Mouse (Mus musculus) C2C12 (cell line): ENCODE results near the gene Mesp2. TPM values are rescaled to one million over a fixed set of nuclear protein-coding genes. Genes with fewer than 3 reads are reported as not detected.

Experiments used
- H3K27me3 ChIP-seq: one replicate; pipeline ENCODE4 v1.6.1; 2011; ENCODE audit not compliant: control insufficient read depth, insufficient read depth, insufficient read length
- H3K36me3 ChIP-seq: one replicate; pipeline ENCODE4 v1.6.1; 2011; ENCODE audit not compliant: control insufficient read depth, insufficient read depth
- H3K4me3 ChIP-seq: one replicate; pipeline ENCODE4 v1.5.1; 2011; ENCODE audit warnings: mild to moderate bottlenecking, control low read depth; ENCODE audit not compliant: poor library complexity, insufficient read depth, severe bottlenecking
- H3K79me2 ChIP-seq: one replicate; pipeline ENCODE4 v1.6.1; 2011; ENCODE audit not compliant: control insufficient read depth, insufficient read depth
- H3K79me3 ChIP-seq: one replicate; pipeline ENCODE4 v1.6.1; 2011; ENCODE audit warnings: low read depth, control low read depth
- H3ac ChIP-seq: one replicate; pipeline ENCODE3; 2011; ENCODE audit warnings: low read depth; ENCODE audit not compliant: control insufficient read depth, insufficient read length
- CEBPB ChIP-seq: IDR thresholded peaks from one replicate; pipeline ENCODE4 v1.6.1; 2011; ENCODE audit warnings: low read depth, mild to moderate bottlenecking, control low read depth, moderate library complexity
- CTCF ChIP-seq: IDR thresholded peaks from one replicate; pipeline ENCODE4 v1.5.1; 2011; ENCODE audit not compliant: control insufficient read depth, insufficient read depth, insufficient read length
- FOSL1 ChIP-seq: IDR thresholded peaks from one replicate; pipeline ENCODE4 v1.8.0; 2011; ENCODE audit warnings: mild to moderate bottlenecking, low read length; ENCODE audit not compliant: poor library complexity, insufficient read depth, severe bottlenecking
- MAX ChIP-seq: IDR thresholded peaks from one replicate; pipeline ENCODE4 v1.6.1; 2011; ENCODE audit warnings: mild to moderate bottlenecking, control low read depth
- MYOD1 ChIP-seq: IDR thresholded peaks from one replicate; pipeline ENCODE4 v1.6.1; 2011; ENCODE audit warnings: low read depth; ENCODE audit not compliant: control insufficient read depth, insufficient read length
- MYOG ChIP-seq: IDR thresholded peaks from one replicate; pipeline ENCODE4 v1.6.1; 2011; ENCODE audit not compliant: control insufficient read depth, insufficient read length; ENCODE audit errors: extremely low read depth
- USF1 ChIP-seq: IDR thresholded peaks from one replicate; pipeline ENCODE4 v1.6.1; 2011; ENCODE audit warnings: low read depth, mild to moderate bottlenecking, control low read depth, moderate library complexity
- polyA plus RNA-seq: library from polyadenylated mRNA; unstranded; fragments of >200 nt; fragmentation: generic; extraction: Trizol; gene quantifications from one replicate; pipeline ENCODE4 v1.2.1, GENCODE M21; 2012; ENCODE audit warnings: missing spikeins

Mesp2 gene
- polyA plus RNA-seq, 1 experiment = 0.07 TPM

DNA sequence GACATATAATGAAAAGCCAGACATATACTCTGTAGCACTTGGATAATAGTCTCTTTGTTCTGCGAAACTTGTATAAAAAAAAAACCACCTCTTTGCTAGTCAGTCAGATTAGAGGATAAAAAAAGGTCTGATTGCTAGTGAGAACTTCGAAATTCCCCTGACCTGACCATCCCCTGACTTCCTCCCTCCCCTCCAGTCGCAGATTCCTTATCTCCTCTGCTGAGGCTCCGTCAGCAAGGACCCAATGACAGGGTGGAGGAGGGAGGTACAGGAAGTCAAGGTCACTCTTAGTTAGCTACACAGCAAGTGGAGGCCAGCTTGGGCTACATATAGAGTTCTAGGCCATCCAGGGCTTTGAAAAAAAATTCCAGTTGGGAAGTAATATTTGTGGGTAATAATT is 9.0 kb downstream of the Mesp2 start:
- Histone ChIP-seq H3K79me2 (no peaks in the 10 kb centered on the region), H3ac (no peak overlapping the region), H3K79me3 (no peaks in the 10 kb centered on the region), H3K27me3 (no peaks in the 10 kb centered on the region), H3K4me3 (no peak overlapping the region), H3K36me3 (peaks cover 4% of the 10 kb centered on the region)
- TF ChIP-seq MAX (no peak), MYOD1 (no peak), CTCF (no peak), CEBPB (no peak), USF1 (no peak), FOSL1 (no peak), MYOG (no peak)

DNA sequence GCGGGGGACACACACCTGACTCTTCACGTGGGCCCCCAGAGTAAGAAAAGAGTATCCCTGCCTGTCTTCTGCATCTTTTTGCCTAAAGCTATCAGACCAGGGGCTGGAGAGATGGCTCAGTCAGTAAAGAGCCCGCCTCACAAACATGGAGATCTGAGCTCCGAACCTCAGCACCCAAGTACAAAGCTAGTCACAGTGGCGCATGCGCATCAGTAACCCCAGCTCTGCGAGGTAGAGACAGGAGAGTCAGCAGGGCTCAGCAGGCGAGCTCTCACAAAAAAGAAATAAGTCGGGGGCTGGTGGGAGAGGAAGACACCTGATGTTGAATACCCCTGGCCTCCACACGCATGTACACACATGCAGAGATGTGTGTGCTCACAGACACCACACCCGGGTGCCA is 9.5 kb downstream of the Mesp2 start:
- no peaks in the 10 kb centered on the region for H3K27me3 ChIP-seq

DNA sequence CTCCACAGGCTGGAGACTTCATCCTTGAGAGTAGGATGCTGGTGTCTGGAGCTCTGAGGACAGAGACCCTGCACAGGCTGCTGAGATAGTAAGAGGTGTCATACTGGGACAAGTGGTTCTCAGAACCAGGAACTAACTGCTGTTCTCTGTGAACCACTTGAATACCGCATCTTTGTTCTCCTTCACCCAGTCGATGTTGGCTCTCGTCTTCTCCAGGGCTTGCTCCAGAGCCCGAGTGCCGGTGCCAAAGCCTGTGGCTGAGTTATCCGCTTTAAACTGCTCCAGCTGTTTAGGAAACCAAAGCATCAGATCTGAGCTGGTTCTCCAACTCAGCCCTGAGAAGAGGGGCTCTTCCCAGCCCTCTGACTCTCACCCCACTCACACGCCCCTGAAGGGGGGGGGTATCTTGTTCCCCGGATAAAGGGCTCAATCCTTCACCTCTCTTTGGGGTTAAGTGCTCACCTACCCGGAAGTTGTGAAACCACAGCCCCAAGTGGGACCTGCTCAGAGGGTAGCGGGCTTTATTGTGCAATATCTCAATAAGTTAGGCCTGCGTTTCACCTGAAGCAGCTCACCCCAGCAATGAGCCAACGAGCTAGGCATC is 11.7 kb downstream of the Mesp2 start:
- TF ChIP-seq FOSL1 (no peak), MAX (no peak), CTCF (no peak), MYOD1 (no peak), CEBPB (no peak), USF1 (no peak), MYOG (no peak)
- Histone ChIP-seq H3K36me3 (peaks cover 9% of the 10 kb centered on the region), H3K27me3 (no peaks in the 10 kb centered on the region), H3K4me3 (no peak overlapping the region), H3K79me2 (no peaks in the 10 kb centered on the region), H3K79me3 (no peaks in the 10 kb centered on the region), H3ac (no peak overlapping the region)

More for the DNA sequence above, 9.5 kb downstream of the Mesp2 start:
- no peak overlapping the region for H3K4me3 ChIP-seq
- no peak overlapping the region for H3ac ChIP-seq
- H3K79me3 ChIP-seq = no peaks in the 10 kb centered on the region
- no peak for TF ChIP-seq FOSL1
- no peak for TF ChIP-seq MYOD1
- no peak for TF ChIP-seq MYOG
- TF ChIP-seq MAX = no peak
- no peak for TF ChIP-seq CEBPB
- no peak for TF ChIP-seq CTCF
- no peak for TF ChIP-seq USF1
- H3K36me3 ChIP-seq = peaks cover 4% of the 10 kb centered on the region
- no peaks in the 10 kb centered on the region for H3K79me2 ChIP-seq

DNA sequence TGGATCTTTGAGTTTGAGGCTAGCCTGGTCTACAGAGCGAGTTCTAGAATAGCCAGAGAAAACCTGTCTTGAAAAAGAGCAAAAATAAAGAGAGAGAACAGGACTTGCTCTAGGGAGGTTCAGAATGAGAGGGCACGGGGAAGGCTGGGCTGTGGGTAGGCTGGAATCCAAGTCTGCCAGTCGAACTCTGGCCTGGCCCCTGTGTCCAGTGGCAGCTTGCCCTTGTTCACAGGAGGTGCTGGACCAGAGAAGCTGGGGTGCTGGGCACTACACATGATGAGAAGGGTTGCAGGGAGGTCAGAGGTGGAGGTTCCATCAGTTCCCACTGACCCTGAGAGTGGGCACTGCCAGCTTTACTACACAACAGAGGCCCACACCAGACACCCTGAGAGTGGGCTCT is 17.8 kb downstream of the Mesp2 start:
- H3K27me3 ChIP-seq = no peaks in the 10 kb centered on the region
- no peak overlapping the region for H3ac ChIP-seq
- peaks cover 9% of the 10 kb centered on the region for H3K36me3 ChIP-seq
- no peak overlapping the region for H3K4me3 ChIP-seq
- no peaks in the 10 kb centered on the region for H3K79me3 ChIP-seq
- TF ChIP-seq CEBPB (no peak), CTCF (no peak), USF1 (no peak), FOSL1 (no peak), MYOD1 (no peak), MAX (no peak), MYOG (no peak)
- no peaks in the 10 kb centered on the region for H3K79me2 ChIP-seq

DNA sequence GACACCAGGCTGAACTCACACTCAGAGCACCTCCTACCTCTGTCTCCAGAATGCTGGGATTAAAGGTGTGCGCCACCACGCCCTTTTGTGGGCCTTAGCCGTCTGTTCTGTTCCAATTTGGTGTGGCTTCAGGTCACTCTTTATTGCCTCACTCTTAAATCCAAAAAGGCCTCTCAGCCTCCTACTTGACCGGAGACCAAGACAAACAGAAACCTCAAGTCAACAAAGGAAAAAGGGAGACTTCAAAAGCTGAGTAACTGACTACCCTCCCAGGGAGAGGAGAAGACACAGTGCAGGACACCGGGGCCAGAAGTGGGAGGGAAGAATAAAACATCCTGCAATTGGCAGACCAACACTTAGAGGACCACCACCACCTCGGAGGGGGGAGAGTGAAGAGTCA is 20.6 kb downstream of the Mesp2 start:
- Histone ChIP-seq H3ac (no peak overlapping the region), H3K79me3 (no peaks in the 10 kb centered on the region), H3K4me3 (no peak overlapping the region), H3K36me3 (peaks cover 6% of the 10 kb centered on the region), H3K79me2 (no peaks in the 10 kb centered on the region), H3K27me3 (no peaks in the 10 kb centered on the region)
- TF ChIP-seq MYOG (no peak), MYOD1 (no peak), FOSL1 (no peak), CTCF (no peak), USF1 (no peak), CEBPB (no peak), MAX (no peak)

DNA sequence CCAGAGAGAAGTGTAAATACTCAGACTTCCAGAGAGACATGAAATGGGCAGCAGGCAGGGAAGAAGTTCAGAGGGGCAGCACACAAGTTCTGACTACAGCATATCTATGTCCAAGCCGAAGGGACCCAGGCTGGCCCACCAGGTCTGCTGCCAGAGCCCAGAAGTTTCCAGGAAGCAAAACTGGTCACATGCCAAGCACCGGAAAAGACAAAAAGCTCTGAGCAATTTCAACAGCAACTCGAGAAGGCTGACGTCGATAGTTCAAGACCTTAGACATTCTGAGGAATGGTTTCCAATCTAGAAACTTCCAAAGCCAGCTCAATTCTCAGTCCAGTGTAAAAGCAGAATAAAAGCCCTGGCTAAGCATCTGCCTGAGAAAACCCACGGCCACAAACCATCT is 21.1 kb downstream of the Mesp2 start:
- peaks cover 11% of the 10 kb centered on the region for H3K36me3 ChIP-seq
- TF ChIP-seq MYOD1 (no peak), USF1 (no peak), FOSL1 (no peak), MYOG (no peak), MAX (no peak), CEBPB (no peak), CTCF (no peak)
- H3ac ChIP-seq = no peak overlapping the region
- H3K79me3 ChIP-seq = no peaks in the 10 kb centered on the region
- no peaks in the 10 kb centered on the region for H3K27me3 ChIP-seq
- no peak overlapping the region for H3K4me3 ChIP-seq
- no peaks in the 10 kb centered on the region for H3K79me2 ChIP-seq
